Mouse (Mus musculus) MN1 (cell line): ENCODE results near the gene Egfr.

Source experiments
- DNase-seq: peaks from one replicate; pipeline ENCODE4 v3.0.0-alpha.2; 2016; ENCODE audit warnings: low spot score

Egfr gene

GRCm38 (mm10) chr11:16895441-16896356 lies 143.7 kb downstream of the Egfr start:
- DNase-seq, result no peak

GRCm38 (mm10) chr11:16897681-16898080 lies 145.7 kb downstream of the Egfr start:
- DNase-seq, result no peak

GRCm38 (mm10) chr11:16900182-16900581 lies 148.2 kb downstream of the Egfr start:
- DNase-seq, result no peak

- no peak for DNase-seq
Observed at GRCm38 (mm10) chr11:16900653-16901416, 148.8 kb downstream of the Egfr start.

- no peak for DNase-seq
Observed at GRCm38 (mm10) chr11:16904302-16905011, 152.5 kb downstream of the Egfr start.

GRCm38 (mm10) chr11:16905012-16905332 lies 153.0 kb downstream of the Egfr start:
- no peak for DNase-seq

- DNase-seq, result no peak
Observed at GRCm38 (mm10) chr11:16906530-16906929, 154.5 kb downstream of the Egfr start.

- no peak for DNase-seq
Observed at GRCm38 (mm10) chr11:16907517-16908129, 155.6 kb downstream of the Egfr start.

GRCm38 (mm10) chr11:16914756-16915155 lies 162.8 kb downstream of the Egfr start:
- no peak for DNase-seq

- DNase-seq, result no peak
Observed at GRCm38 (mm10) chr11:16915850-16916249, 163.8 kb downstream of the Egfr start.

GRCm38 (mm10) chr11:16917512-16917911 lies 165.5 kb downstream of the Egfr start:
- no peak for DNase-seq

GRCm38 (mm10) chr11:16932159-16932558 lies 180.2 kb downstream of the Egfr start:
- no peak for DNase-seq

GRCm38 (mm10) chr11:16935577-16936236 lies 183.7 kb downstream of the Egfr start:
- no peak for DNase-seq

GRCm38 (mm10) chr11:16941103-16941793 lies 189.2 kb downstream of the Egfr start:
- DNase-seq, result no peak

- DNase-seq, result no peak
Observed at GRCm38 (mm10) chr11:16941973-16942452, 190.0 kb downstream of the Egfr start.

GRCm38 (mm10) chr11:16943016-16943415 lies 191.0 kb downstream of the Egfr start:
- DNase-seq, result no peak

- DNase-seq, result peak; percentile 21
Observed at GRCm38 (mm10) chr11:16948756-16949155, 196.8 kb downstream of the Egfr start.

GRCm38 (mm10) chr11:16950226-16950975 lies 198.4 kb downstream of the Egfr start:
- DNase-seq, result peak; percentile 21

- peak; percentile 100 for DNase-seq
Observed at GRCm38 (mm10) chr11:16950976-16951760, 199.2 kb downstream of the Egfr start, which contains the start of gene Fbxo48. Gene Fbxo48 (plus strand): TSS chr11:16951375.
